Mouse (Mus musculus): ENCODE results near the gene Kmt2c. TPM values are rescaled to one million over a fixed set of nuclear protein-coding genes. Genes with fewer than 3 reads are reported as not detected.
"Not testable (repeated sequence)": the region's sequence is repeated elsewhere in the genome, so short reads cannot be mapped to it uniquely, and the experiment has no call there.

Kmt2c gene
- polyA plus RNA-seq, 1 experiment from 2014 or later, result 14.7 TPM

DNA sequence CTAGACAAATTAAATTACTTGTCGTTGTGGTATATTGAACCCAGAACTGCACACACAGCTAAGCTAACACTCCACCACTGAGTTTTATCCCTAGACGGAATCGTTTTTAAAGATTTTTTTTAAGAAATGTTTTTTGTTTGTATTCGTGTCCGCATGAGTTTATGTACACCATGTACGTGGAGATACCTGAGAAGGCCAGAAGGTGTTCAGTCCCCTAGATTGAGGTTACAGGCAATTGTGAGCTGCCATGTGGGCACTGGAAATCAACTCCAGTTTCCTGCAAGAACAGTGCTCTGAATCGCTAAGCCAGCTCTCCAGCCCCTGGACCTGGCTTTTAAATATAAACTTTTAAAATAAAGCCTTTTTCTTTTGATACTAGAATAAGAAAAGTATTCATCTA lies 2.1 kb upstream of the Kmt2c start:
- WGBS, result 71% methylated on average over 7 of the region's 7 CpGs
- ATAC-seq (ENCODE audit: low FRiP score, low read depth), result no peak
- Histone ChIP-seq H3K4me3 (peak overlapping the region; percentile 91; the same call in 1 of the 2 replicates), H3K9ac (peak overlapping the region; percentile 43), H3K36me3 (no peaks in the 10 kb centered on the region), H3K27ac (replicated peaks) (no peak overlapping the region), H3K9me3 (no peaks in the 10 kb centered on the region), H3K4me1 (replicated peaks) (peaks cover 22% of the 10 kb centered on the region), H3K27me3 (no peaks in the 10 kb centered on the region), H3K4me2 (peak overlapping the region; percentile 63)

DNA sequence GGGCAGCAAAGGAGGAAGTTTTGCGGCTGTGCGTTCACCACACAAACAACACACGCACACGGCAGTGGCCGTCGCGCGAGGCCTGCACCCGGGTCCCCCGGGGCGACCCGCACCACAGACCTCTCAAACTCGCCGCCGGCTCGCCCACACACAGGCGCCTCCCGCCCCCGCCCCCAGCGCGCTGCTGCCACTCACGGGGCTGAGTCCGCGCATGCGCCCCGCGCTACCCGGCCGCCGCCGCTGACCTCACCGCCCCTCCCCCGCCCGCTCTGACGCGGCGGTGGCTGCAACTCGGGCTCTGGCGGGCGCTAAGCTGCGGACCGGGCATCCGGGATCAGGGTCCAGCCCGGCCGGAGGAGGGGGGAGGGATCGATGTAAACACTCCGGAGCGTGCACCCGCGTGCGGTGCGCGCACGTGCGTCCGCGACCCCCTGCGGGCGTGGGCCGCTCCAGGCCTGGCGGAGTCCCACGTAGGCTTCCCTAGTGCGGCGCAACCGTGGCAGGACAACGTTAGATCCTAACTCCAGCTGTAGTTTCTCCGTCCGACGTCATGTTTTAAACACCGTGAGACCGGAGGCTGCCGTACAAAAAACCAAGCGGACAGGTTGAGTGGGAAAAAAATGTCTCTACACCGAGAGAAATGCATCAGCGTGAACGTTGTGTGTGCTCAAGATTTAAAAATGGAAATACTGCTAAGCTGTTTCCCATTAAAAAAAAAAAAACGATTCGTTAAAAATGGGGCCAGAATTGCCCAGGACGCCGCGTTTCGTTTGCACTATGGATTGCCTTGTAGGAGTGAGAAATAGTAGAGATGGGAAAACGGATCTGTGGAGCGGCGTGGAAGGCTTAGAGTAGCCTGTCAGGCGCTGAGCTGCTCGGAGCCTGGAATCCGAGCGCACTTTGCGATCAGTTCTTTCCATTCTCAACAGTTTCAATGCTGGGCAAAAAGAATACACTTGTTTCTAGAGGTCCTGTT lies 1.1 kb upstream of the Kmt2c start:
- H3K9me3 ChIP-seq, result no peaks in the 10 kb centered on the region
- ATAC-seq (ENCODE audit: low FRiP score, low read depth), result peak; percentile 91
- peaks cover 22% of the 10 kb centered on the region for H3K4me1 ChIP-seq (replicated peaks)
- WGBS, result under 1% methylated on average over 78 of the region's 90 CpGs
- H3K36me3 ChIP-seq, result no peaks in the 10 kb centered on the region
- peak overlapping the region; percentile 63 for H3K4me2 ChIP-seq
- peak overlapping the region; percentile 64 for H3K9ac ChIP-seq
- H3K27ac ChIP-seq (replicated peaks), result peak overlapping the region; percentile 93
- peak overlapping the region; percentile 91 for H3K4me3 ChIP-seq
- no peaks in the 10 kb centered on the region for H3K27me3 ChIP-seq

DNA sequence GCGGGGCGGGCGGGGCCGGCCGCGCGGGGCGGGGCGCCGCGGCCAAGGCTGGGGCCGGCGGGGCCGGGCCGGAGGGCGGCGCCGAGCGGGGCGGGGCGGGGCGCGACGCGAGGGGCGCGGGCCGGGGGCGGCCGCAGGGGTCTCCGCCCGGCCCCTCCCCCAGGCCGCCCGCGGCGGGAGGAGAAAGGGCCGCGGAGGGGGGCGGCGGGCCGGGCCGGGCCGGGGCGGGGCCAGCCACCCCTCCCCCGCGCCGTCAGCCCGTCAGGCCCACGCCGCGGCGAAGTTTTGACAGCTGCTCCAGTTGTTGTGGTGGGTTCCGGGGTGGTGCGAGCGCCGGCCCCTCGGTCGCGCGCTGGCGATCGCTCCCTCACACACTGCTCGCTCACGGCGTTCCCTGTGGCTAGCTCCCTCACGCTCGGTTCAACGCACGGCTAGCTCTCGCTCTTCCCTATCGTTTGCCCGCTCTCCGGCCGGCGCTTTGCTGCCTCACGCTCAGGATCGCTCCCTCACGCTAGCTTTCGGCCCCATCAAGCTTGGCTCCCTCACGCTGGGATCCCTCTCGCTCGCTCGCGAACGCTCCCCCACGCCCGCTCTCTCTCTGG lies 339 bp upstream of the Kmt2c start:
- Histone ChIP-seq H3K27ac (replicated peaks) (peak overlapping the region; percentile 94), H3K4me1 (replicated peaks) (peaks cover 22% of the 10 kb centered on the region), H3K27me3 (no peaks in the 10 kb centered on the region), H3K9ac (peak overlapping the region; percentile 64), H3K9me3 (no peaks in the 10 kb centered on the region), H3K4me3 (peak overlapping the region; percentile 91), H3K4me2 (peak overlapping the region; percentile 63), H3K36me3 (no peaks in the 10 kb centered on the region)
- peak; percentile 88 for ATAC-seq (ENCODE audit: low FRiP score, low read depth)
- WGBS, result under 1% methylated on average over 42 of the region's 87 CpGs

DNA sequence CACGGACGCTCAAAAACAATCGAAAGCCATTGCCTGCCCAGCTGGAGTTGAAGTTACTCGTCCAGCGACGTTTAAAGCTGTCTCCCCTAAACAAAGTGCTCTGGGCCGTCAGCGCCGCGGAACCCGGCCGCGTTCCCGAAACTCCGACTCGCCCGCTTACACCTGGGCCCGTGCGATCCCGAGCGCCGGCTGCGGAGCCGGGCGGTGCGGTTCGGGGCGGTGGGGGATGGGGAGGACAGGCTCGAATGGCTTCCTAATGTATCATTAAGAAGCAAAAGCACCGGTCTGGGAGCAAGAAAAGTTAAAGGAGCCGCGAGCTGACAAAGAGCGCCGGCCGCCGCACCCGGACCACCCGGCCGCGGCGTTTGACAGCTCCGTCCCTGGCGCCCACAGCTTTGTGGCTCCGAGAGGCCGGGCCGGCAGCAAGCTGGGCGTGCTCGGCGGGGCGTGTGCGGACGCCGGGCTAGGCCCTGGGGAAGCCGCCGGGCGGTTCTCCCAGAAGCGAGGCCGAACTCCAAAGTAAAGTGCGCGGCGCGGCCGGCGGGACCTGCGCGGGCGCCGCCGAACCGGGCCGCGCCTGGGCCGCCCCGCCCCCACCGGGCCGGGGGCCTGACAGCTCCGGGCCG lies 750 bp downstream of the Kmt2c start:
- ATAC-seq (ENCODE audit: low FRiP score, low read depth), result peak; percentile 21
- WGBS, result under 1% methylated on average over 61 of the region's 78 CpGs
- no peaks in the 10 kb centered on the region for H3K36me3 ChIP-seq

DNA sequence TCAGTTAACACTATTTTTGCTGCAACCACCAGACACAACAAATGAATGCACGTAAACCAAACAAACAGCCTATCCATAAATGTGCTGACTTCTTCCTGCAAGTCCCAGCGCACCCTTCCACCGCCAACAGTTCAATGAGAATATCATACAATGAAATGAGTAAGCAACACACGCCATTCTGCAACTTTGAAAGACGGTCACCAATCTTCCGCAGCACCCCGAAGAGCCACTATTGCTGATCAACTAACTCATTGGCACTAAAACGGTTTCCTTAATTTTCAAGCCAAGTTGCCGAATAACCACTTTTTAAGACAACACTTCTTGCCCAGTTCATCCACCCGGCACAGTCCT lies 1.2 kb downstream of the Kmt2c start:
- Histone ChIP-seq H3K27me3 (no peaks in the 10 kb centered on the region), H3K4me1 (replicated peaks) (peaks cover 22% of the 10 kb centered on the region), H3K4me3 (peak overlapping the region; percentile 91), H3K36me3 (no peaks in the 10 kb centered on the region), H3K9me3 (no peaks in the 10 kb centered on the region), H3K9ac (peak overlapping the region; percentile 86), H3K4me2 (peak overlapping the region; percentile 58), H3K27ac (replicated peaks) (peak overlapping the region; percentile 94)
- no peak for ATAC-seq (ENCODE audit: low FRiP score, low read depth)
- WGBS, result 0% methylated on average over 10 of the region's 10 CpGs

More for the DNA sequence above, 750 bp downstream of the Kmt2c start:
- Histone ChIP-seq H3K27ac (replicated peaks) (peak overlapping the region; percentile 94), H3K9ac (peak overlapping the region; percentile 86), H3K27me3 (no peaks in the 10 kb centered on the region), H3K4me2 (peak overlapping the region; percentile 58), H3K4me1 (replicated peaks) (peaks cover 22% of the 10 kb centered on the region), H3K4me3 (peak overlapping the region; percentile 91), H3K9me3 (no peaks in the 10 kb centered on the region)

DNA sequence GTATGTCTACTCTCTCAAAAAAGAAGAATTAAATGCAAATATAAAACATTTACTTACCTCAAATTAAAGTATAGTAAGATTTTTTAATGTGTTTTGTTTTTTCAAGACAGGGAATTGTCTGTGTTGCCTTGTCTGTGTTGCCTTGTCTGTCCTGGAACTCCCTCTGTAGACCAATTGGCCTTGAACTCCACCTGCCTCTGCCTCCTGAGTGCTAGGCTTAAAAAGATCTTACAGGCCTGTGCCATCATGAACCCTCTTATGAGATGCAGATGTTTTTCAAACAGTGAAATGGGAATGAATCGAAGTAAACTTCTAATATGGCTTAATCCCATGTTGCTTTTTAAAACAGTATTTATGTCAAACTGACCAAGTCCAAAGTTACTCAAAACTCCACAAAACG lies 1.9 kb downstream of the Kmt2c start:
- Histone ChIP-seq H3K9me3 (no peaks in the 10 kb centered on the region), H3K36me3 (no peaks in the 10 kb centered on the region), H3K27ac (replicated peaks) (no peak overlapping the region), H3K4me2 (peak overlapping the region; percentile 58), H3K9ac (peak overlapping the region; percentile 3), H3K4me1 (replicated peaks) (peaks cover 22% of the 10 kb centered on the region), H3K27me3 (no peaks in the 10 kb centered on the region), H3K4me3 (peak overlapping the region; percentile 91)
- no peak for ATAC-seq (ENCODE audit: low FRiP score, low read depth)
- 50% methylated on average over 2 of the region's 2 CpGs for WGBS

DNA sequence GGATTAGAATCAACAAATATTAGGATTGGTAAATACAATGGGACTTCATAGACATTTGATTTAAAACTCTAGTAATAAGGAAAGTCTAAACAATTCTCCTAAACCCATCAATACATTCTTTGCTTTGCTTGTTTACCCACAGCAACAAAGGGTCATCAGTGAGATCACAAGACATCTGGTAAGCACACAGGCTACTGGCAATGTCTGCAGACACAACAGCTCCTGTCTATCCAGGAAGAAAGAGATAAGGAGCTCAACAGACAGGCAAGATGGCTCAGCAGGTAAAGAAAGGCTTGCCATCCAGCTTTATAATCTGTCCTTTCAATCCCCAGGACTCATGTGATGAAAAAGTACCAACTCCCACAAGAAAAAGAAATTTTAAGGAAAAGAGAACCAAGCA lies 19.7 kb downstream of the Kmt2c start:
- Histone ChIP-seq H3K4me2 (no peak overlapping the region), H3K36me3 (no peaks in the 10 kb centered on the region), H3K4me3 (no peak overlapping the region), H3K27ac (replicated peaks) (no peak overlapping the region), H3K27me3 (no peaks in the 10 kb centered on the region), H3K4me1 (replicated peaks) (no peaks in the 10 kb centered on the region), H3K9ac (no peak overlapping the region), H3K9me3 (no peaks in the 10 kb centered on the region)
- no peak for ATAC-seq (ENCODE audit: low FRiP score, low read depth)

DNA sequence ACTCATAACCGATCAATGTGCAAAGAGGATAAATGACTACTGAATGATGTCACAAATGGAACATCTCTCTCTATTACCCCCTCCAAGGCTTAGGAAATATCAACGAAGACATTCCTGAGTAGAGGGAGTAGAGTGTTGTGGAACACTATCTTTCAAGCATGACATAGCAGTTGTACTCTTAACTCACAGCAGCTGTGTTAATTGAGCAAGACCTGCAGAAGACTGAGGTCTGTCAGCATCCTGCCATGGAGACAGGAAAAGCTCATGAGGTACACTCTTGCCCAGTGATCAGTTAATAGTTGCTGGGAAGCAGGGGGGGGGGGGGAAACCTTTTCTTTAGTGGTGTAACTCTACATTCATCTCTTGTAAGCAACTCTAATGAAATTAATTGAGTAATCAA lies 22.8 kb downstream of the Kmt2c start:
- Histone ChIP-seq H3K4me3 (no peak overlapping the region), H3K9me3 (no peaks in the 10 kb centered on the region), H3K4me1 (replicated peaks) (peaks cover 10% of the 10 kb centered on the region; the same call in 1 of the 2 replicates), H3K27me3 (no peaks in the 10 kb centered on the region), H3K9ac (no peak overlapping the region), H3K36me3 (no peaks in the 10 kb centered on the region), H3K27ac (replicated peaks) (no peak overlapping the region), H3K4me2 (no peak overlapping the region)
- WGBS, result 81% methylated on average over 2 of the region's 2 CpGs
- ATAC-seq (ENCODE audit: low FRiP score, low read depth), result no peak

DNA sequence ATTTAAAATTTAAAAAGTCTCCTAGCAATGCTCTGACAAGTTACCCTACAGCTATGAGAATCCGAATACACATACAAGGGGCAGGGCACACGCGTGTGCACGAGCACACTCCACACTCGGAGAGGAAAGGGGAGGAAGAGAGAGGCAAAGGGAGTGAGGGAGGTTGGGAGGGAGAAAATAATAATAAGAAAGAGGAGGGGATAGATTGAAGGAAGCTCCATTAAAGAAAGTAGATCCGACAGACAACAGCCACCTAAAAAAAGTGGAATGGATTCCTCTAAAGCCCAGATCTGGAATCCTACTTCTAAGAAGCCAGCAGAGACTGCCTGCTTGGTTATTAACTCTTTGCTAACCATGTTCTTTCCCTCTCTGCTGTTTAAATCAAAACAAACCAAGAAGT lies 26.5 kb downstream of the Kmt2c start:
- Histone ChIP-seq H3K4me3 (peak overlapping the region; percentile 42), H3K9me3 (no peaks in the 10 kb centered on the region), H3K9ac (peak overlapping the region; percentile 46; the same call in 1 of the 2 replicates), H3K27ac (replicated peaks) (peak overlapping the region; percentile 55), H3K27me3 (no peaks in the 10 kb centered on the region), H3K4me2 (peak overlapping the region; percentile 57), H3K36me3 (no peaks in the 10 kb centered on the region), H3K4me1 (replicated peaks) (peaks cover 10% of the 10 kb centered on the region; the same call in 1 of the 2 replicates)
- peak; percentile 68; the same call in 1 of the 2 replicates for ATAC-seq (ENCODE audit: low FRiP score, low read depth)
- WGBS, result 2% methylated on average over 6 of the region's 6 CpGs

DNA sequence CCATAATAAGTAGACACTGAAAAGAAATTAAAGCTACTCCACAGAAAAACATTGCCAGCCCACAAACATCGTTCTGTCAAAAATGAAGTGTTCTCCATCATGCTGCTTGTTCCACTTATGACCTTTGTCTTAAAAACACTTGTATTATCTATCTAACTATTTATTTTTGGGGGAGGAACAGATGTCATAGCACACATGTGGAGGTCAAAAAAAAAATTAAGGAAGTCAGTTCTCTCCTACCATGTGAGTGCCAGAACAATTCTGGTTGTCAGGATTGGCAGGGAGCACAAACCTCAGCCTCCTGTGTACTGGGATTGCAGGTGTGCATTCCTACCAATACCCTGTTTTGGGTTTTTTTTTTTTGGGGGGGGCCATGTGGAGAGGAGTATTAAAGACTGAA lies 36.6 kb downstream of the Kmt2c start:
- H3K4me3 ChIP-seq, result no peak overlapping the region
- no peak overlapping the region for H3K27ac ChIP-seq (replicated peaks)
- no peaks in the 10 kb centered on the region for H3K4me1 ChIP-seq (replicated peaks)
- no peak overlapping the region for H3K9ac ChIP-seq
- no peaks in the 10 kb centered on the region for H3K27me3 ChIP-seq
- ATAC-seq (ENCODE audit: low FRiP score, low read depth), result no peak
- 94% methylated on average over 1 of the region's 1 CpGs for WGBS
- H3K36me3 ChIP-seq, result no peaks in the 10 kb centered on the region
- H3K4me2 ChIP-seq, result no peak overlapping the region
- no peaks in the 10 kb centered on the region for H3K9me3 ChIP-seq

DNA sequence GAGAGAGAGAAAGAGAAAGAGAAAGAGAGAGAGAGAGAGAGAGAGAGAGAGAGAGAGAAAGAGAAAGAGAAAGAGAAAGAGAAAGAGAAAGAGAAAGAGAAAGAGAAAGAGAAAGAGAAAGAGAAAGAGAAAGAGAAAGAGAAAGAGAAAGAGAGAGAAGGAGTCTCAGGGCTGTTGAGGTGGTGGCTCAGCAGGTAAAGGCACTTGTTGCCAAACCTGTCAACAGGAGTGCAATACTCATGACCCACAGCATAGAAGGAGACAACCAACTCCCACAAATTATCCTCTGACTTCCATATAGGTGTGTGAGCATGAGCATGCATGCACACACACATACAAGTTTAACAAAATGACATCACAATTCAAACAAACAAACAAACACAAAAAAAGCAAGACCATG lies 43.2 kb downstream of the Kmt2c start:
- not testable (repeated sequence) for H3K4me1 ChIP-seq (replicated peaks); H3K9ac ChIP-seq; H3K27ac ChIP-seq (replicated peaks); H3K27me3 ChIP-seq; ATAC-seq (ENCODE audit: low FRiP score, low read depth); H3K9me3 ChIP-seq; H3K4me2 ChIP-seq; H3K36me3 ChIP-seq; H3K4me3 ChIP-seq

DNA sequence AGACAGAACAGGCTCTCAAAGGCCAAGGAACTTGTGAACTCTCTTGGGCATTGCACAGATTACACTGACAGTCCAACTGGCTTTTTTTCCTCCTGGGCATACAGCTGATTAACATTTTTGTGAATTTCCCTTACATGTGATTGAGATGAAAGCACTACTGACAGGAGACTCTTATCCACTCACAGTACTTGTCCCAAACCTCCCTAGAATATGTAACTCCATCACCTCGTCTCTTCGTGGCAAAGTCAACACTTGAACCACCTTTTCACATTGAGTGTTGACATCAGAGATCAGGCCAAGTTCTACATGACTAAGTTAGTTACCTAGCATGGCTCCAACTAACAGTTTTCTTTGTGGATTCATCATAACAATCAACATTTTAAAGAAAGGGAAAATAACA lies 45.9 kb downstream of the Kmt2c start:
- no peak for ATAC-seq (ENCODE audit: low FRiP score, low read depth)
- no peak overlapping the region for H3K4me3 ChIP-seq
- H3K27me3 ChIP-seq, result no peaks in the 10 kb centered on the region
- H3K9me3 ChIP-seq, result no peaks in the 10 kb centered on the region
- no peaks in the 10 kb centered on the region for H3K36me3 ChIP-seq
- no peaks in the 10 kb centered on the region for H3K4me1 ChIP-seq (replicated peaks)
- no peak overlapping the region for H3K4me2 ChIP-seq
- H3K9ac ChIP-seq, result no peak overlapping the region
- 78% methylated on average over 2 of the region's 2 CpGs for WGBS
- no peak overlapping the region for H3K27ac ChIP-seq (replicated peaks)

Data from hindbrain, embryonic 15.5 days (tissue).